Mouse (Mus musculus) spleen, adult 2 months (tissue): Measurements from ENCODE around the gene Cct8l1.

Experiments
- CTCF ChIP-seq: fragments of 200-500 bp; IDR thresholded peaks from 2 replicates; pipeline ENCODE4 v1.5.1; 2011; ENCODE audit warnings: mild to moderate bottlenecking, inconsistent platforms; ENCODE audit not compliant: insufficient read depth, insufficient read length, insufficient replicate concordance; ENCODE audit errors: extremely low read depth
- POLR2A ChIP-seq: fragments of 200-500 bp; IDR thresholded peaks from 2 replicates; pipeline ENCODE4 v1.6.1; 2011; ENCODE audit warnings: low read depth, low read length, inconsistent platforms

DNA sequence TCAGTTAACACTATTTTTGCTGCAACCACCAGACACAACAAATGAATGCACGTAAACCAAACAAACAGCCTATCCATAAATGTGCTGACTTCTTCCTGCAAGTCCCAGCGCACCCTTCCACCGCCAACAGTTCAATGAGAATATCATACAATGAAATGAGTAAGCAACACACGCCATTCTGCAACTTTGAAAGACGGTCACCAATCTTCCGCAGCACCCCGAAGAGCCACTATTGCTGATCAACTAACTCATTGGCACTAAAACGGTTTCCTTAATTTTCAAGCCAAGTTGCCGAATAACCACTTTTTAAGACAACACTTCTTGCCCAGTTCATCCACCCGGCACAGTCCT, 18.5 kb upstream of the Cct8l1 start:
- TF ChIP-seq CTCF = no peak
- TF ChIP-seq POLR2A = no peak
